Mouse (Mus musculus) brain, embryonic 14.5 days (tissue): Measurements from ENCODE around the gene Cacnb3.

Experiments
- CTCF ChIP-seq: fragments of 200-500 bp; IDR thresholded peaks from 2 replicates; pipeline ENCODE4 v1.5.1; 2012; ENCODE audit warnings: inconsistent platforms, mild to moderate bottlenecking, moderate library complexity, borderline replicate concordance; ENCODE audit not compliant: insufficient read depth, insufficient read length; ENCODE audit errors: extremely low read depth
- POLR2A ChIP-seq: fragments of 200-500 bp; IDR thresholded peaks from 2 replicates; pipeline ENCODE4 v1.6.1; 2012; ENCODE audit warnings: mild to moderate bottlenecking, inconsistent platforms, borderline replicate concordance; ENCODE audit not compliant: poor library complexity, insufficient read depth, insufficient read length, severe bottlenecking; ENCODE audit errors: extremely low read depth

DNA sequence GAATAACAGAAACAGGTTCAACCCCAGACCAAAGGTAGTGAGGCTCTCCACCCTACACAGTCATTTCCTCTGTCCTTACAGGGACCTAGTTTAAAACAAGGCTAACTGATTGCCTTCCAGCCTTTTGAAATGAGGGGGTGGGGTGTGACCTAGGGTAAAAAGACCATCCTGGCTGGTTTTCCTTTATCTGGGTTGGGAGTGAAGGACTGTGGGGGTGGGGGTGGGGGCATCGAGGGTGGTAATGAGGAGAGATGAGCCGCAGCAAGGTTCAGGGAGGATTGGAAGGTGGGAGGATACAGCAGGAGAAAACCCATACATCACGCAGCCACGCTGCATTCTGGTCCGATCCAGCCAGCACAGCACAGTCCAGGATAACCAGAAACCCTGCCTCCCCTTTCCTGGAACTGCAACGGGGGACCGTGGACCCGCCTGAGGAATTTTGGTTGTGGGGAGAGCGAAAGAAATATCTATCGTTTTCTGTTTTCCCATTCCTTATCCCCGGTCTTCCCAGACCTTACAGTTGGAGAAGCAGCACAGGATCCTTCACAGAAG is 44.4 kb downstream of the Cacnb3 start:
- no peak for TF ChIP-seq POLR2A
- TF ChIP-seq CTCF = no peak
